Mouse (Mus musculus): ENCODE measurements at regions not wholly inside any gene's neighbourhood (a gene's known extent, or its start where the extent isn't known, plus 50 kb on each side); places are given as distances from the start of the nearest gene placed in this dataset.

DNA sequence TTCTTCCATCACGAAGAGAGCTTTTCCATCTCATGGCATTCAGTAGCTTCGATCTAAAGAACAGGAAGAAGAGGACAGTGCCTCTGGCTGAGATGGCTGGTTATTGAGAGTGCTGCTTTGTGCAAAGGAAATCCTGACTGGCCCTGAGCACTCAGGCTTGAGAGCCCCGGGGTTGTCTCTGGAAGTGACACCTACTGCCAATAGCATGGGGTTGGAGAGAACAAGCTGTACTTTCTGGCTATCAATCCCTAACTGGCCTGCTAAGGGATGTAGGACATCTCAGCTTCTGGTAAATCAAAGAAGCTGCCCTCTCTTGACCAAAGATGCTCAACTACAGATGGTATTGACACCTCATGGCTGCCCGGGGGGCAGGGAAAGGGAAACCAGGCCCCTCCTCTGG, 178.2 kb upstream of the Serpine2 start:
- TF ChIP-seq EP300 (IDR thresholded peaks at IDR 0.05; ENCODE audit: low read depth) (no peak), CTCF (IDR thresholded peaks at IDR 0.05; ENCODE audit: low read depth) (no peak)

Data from heart, postnatal 0 days (tissue).